Comparison of ENCODE assay signal across 8 mouse cellular contexts in genomic region chr9:48972494-48972893, GRCm38 (mm10). TPM values are rescaled to one million over a fixed set of nuclear protein-coding genes. Genes with fewer than 3 reads are reported as not detected.
DNase-seq lines count a peak whose midpoint lies in the region; ATAC-seq and TF ChIP-seq lines count a peak whose summit lies in the region.

No protein-coding gene starts in this region.

- H3K9ac ChIP-seq in liver, adult 2 months (ENCODE audit: low read depth, low read length), result no peak overlapping the region
- no peak overlapping the region for H3K9ac ChIP-seq in liver, embryonic 12.5 days

- no peak overlapping the region for H3K27ac ChIP-seq in liver, adult 2 months (replicated peaks; ENCODE audit: insufficient read depth, low read depth, low read length)
- H3K27ac ChIP-seq in liver, embryonic 12.5 days, result no peak overlapping the region

- H3K4me3 ChIP-seq in liver, adult 2 months (ENCODE audit: insufficient read depth, low read depth, low read length), result no peak overlapping the region
- no peak overlapping the region for H3K4me3 ChIP-seq in liver, embryonic 12.5 days

- no peaks in the 10 kb centered on the region for H3K9me3 ChIP-seq in liver, embryonic 12.5 days (replicated peaks)

- DNase-seq in cerebellum, adult 18-20 months, result peak; percentile 41 to 51
- no peak for DNase-seq in cerebellum, adult 9-10 months
- no peak for DNase-seq in liver, adult 2 months (ENCODE audit: extremely low read depth, low read depth, low spot score)
- peak; percentile 24 for DNase-seq in c-Kit-positive CD71-negative TER-119-negative erythroid progenitor cells, embryonic 14.5 days (ENCODE audit: low read depth)
- peak; percentile 69 for DNase-seq in kidney, postnatal 10 days
- DNase-seq in lung, postnatal 25 days (ENCODE audit: low spot score), result peak; percentile 43
- peak; percentile 59 for DNase-seq in thymus, postnatal 4 days

- no peaks in the 10 kb centered on the region for H3K79me2 ChIP-seq in liver, adult 2 months (ENCODE audit: control insufficient read depth, insufficient read depth, low read length)

- ATAC-seq in liver, embryonic 12.5 days, result no peak

- H3K27me3 ChIP-seq in liver, adult 2 months (ENCODE audit: control insufficient read depth, insufficient read depth, low read length), result no peaks in the 10 kb centered on the region
- no peaks in the 10 kb centered on the region for H3K27me3 ChIP-seq in liver, embryonic 12.5 days (replicated peaks)

- H3K4me1 ChIP-seq in liver, adult 2 months (ENCODE audit: control insufficient read depth, insufficient read depth, low read length), result no peaks in the 10 kb centered on the region
- H3K4me1 ChIP-seq in liver, embryonic 12.5 days, result no peaks in the 10 kb centered on the region

- WGBS in liver, adult 2 months, result 32% methylated on average over 3 of the region's 3 CpGs
- WGBS in liver, embryonic 12.5 days (ENCODE audit: insufficient replicate concordance), result 28% methylated on average over 3 of the region's 3 CpGs

- H3K4me2 ChIP-seq in liver, embryonic 12.5 days, result no peak overlapping the region

- TF ChIP-seq POLR2A in liver, adult 2 months (IDR thresholded peaks at IDR 0.05; ENCODE audit: extremely low read depth, insufficient read depth, low read length), result no peak

- peak; percentile 62; the same call in 1 of the 2 replicates for TF ChIP-seq CTCF in liver, adult 2 months (IDR thresholded peaks at IDR 0.05; ENCODE audit: low read depth, low read length)

- H3K36me3 ChIP-seq in liver, adult 2 months (ENCODE audit: control insufficient read depth, insufficient read depth, low read length), result no peaks in the 10 kb centered on the region
- H3K36me3 ChIP-seq in liver, embryonic 12.5 days, result no peaks in the 10 kb centered on the region

RNA-seq across cellular contexts. Expression of gene Htr3b, which starts 7.7 kb away (rescaled TPM):
- total RNA-seq in liver, adult 2 months (2014; rRNA removed), result not detected in 2 replicates
- polyA plus RNA-seq in liver, adult 2 months (2012; rRNA removed), result not detected in 2 replicates
- not detected in 2 replicates for polyA plus RNA-seq in liver, embryonic 12.5 days (2016; fragmentation: Nextera tagmentation; extraction: Ambion mirVana)

RNA-seq across cellular contexts. Expression of gene Usp28, which starts 12.7 kb away (rescaled TPM):
- 6.1 and 8.0 TPM in 2 replicates for total RNA-seq in liver, adult 2 months (2014; rRNA removed)
- polyA plus RNA-seq in liver, adult 2 months (2012; rRNA removed), result 6.4 and 8.2 TPM in 2 replicates
- 8.7 and 10.8 TPM in 2 replicates for polyA plus RNA-seq in liver, embryonic 12.5 days (2016; fragmentation: Nextera tagmentation; extraction: Ambion mirVana)

Comparison
In these comparisons a context has a peak if more than half of its experiments do, and no peak if none do; other contexts are left out.
1. DNase-seq: peak in cerebellum, adult 18-20 months (2 of 2), c-Kit-positive CD71-negative TER-119-negative erythroid progenitor cells, embryonic 14.5 days (single experiment), kidney, postnatal 10 days (single experiment), lung, postnatal 25 days (single experiment) and thymus, postnatal 4 days (single experiment); none in cerebellum, adult 9-10 months (single experiment) and liver, adult 2 months (single experiment).